Mouse (Mus musculus): ENCODE data around the gene Pgam2. TPM values are rescaled to one million over a fixed set of nuclear protein-coding genes. Genes with fewer than 3 reads are reported as not detected.
A peak's percentile ranks its signal among the peaks of the same experiment; 100 is the strongest.

Pgam2 gene
- polyA plus RNA-seq, 1 experiment: not detected

- Histone ChIP-seq H3K27me3 (ENCODE audit: control insufficient read depth) (no peaks in the 10 kb centered on the region), H3K4me1 (ENCODE audit: control insufficient read depth) (peaks cover 31% of the 10 kb centered on the region), H3K4me3 (replicated peaks) (peak within 1 kb of the TSS; percentile 78), H3K36me3 (ENCODE audit: control insufficient read depth) (peaks cover 3% of the 10 kb centered on the region), H3K9me3 (ENCODE audit: control insufficient read depth, low read length) (no peaks in the 10 kb centered on the region)
- TF ChIP-seq TAL1 (IDR thresholded peaks at IDR 0.05; ENCODE audit: low read length) (no peak), GATA1 (IDR thresholded peaks at IDR 0.05; ENCODE audit: low read length) (no peak)
Measured at GRCm38 (mm10) chr11:5761820-5762632, 41.5 kb downstream of the Pgam2 start, which contains the start of gene Urgcp. TSS of gene Urgcp (minus strand) at chr11:5762376.

- H3K4me1 ChIP-seq (ENCODE audit: control insufficient read depth): no peaks in the 10 kb centered on the region; the same call in 1 of the 2 replicates
- TF ChIP-seq TAL1 (IDR thresholded peaks at IDR 0.05; ENCODE audit: low read length) (no peak), GATA1 (IDR thresholded peaks at IDR 0.05; ENCODE audit: low read length) (no peak)
- H3K27me3 ChIP-seq (ENCODE audit: control insufficient read depth): no peaks in the 10 kb centered on the region
- H3K9me3 ChIP-seq (ENCODE audit: control insufficient read depth, low read length): peaks cover 5% of the 10 kb centered on the region; the same call in 1 of the 2 replicates
- no peak overlapping the region for H3K4me3 ChIP-seq (replicated peaks)
- H3K36me3 ChIP-seq (ENCODE audit: control insufficient read depth): no peaks in the 10 kb centered on the region; the same call in 1 of the 2 replicates
Measured at GRCm38 (mm10) chr11:5753755-5754154, 49.8 kb downstream of the Pgam2 start.

Other genes with a start within 250 kb of the Pgam2 start
- gene Ankrd36, start 234.0 kb downstream of the Pgam2 start, polyA plus RNA-seq (2012): not detected in 2 replicates
- gene Mrps24, start 88.1 kb downstream of the Pgam2 start, polyA plus RNA-seq (2012): 10.8 and 14.0 TPM in 2 replicates
- gene Urgcp, start 41.4 kb downstream of the Pgam2 start, polyA plus RNA-seq (2012): 0.40 and 0.51 TPM in 2 replicates
- gene Dbnl, start 15.2 kb downstream of the Pgam2 start, polyA plus RNA-seq (2012): 5.7 and 5.8 TPM in 2 replicates
- gene Polm, start 34.3 kb upstream of the Pgam2 start, polyA plus RNA-seq (2012): 0.09 and 0.13 TPM in 2 replicates
- 0.02 TPM in 1 of 2 replicates, not detected in the other for gene Aebp1, start 58.2 kb upstream of the Pgam2 start, polyA plus RNA-seq (2012)
- gene Pold2, start 74.6 kb upstream of the Pgam2 start, polyA plus RNA-seq (2012): 23.0 and 25.9 TPM in 2 replicates
- gene Myl7, start 95.0 kb upstream of the Pgam2 start, polyA plus RNA-seq (2012): 0.56 and 0.86 TPM in 2 replicates
- gene Gck, start 146.3 kb upstream of the Pgam2 start, polyA plus RNA-seq (2012): not detected in 2 replicates
- 0.60 and 1.2 TPM in 2 replicates for gene Ykt6, start 152.0 kb upstream of the Pgam2 start, polyA plus RNA-seq (2012)

All from erythroblast, embryonic 14.5 days (primary cell).